Mouse (Mus musculus): ENCODE measurements around the gene Palmd. TPM values are rescaled to one million over a fixed set of nuclear protein-coding genes. Genes with fewer than 3 reads are reported as not detected.
A peak's percentile ranks its signal among the peaks of the same experiment; 100 is the strongest.

Palmd gene
- total RNA-seq, 2 experiments from 2014 or later = 47.0 to 64.1 TPM

GRCm38 (mm10) chr3:116961354-116962142 is 7.2 kb downstream of the Palmd start:
- intact Hi-C loops (cut with DNase I) = loop anchor here (2.0 to 10.0 kb wide), 2 partner anchors 13 to 157 kb away; partner anchors contain the start of gene Agl

GRCm38 (mm10) chr3:116960414-116960813 is 8.4 kb downstream of the Palmd start:
- no peak for DNase-seq
- intact Hi-C loops (cut with DNase I) = loop anchor here (10.0 kb wide), 1 partner anchor 156 kb away; the partner anchor contains the start of gene Agl

More at GRCm38 (mm10) chr3:116961354-116962142, 7.2 kb downstream of the Palmd start:
- DNase-seq = no peak

GRCm38 (mm10) chr3:116955061-116955460 is 13.7 kb downstream of the Palmd start:
- DNase-seq = no peak
- intact Hi-C loops (cut with DNase I) = no loop called here

GRCm38 (mm10) chr3:116953366-116953765 is 15.4 kb downstream of the Palmd start:
- intact Hi-C loops (cut with DNase I) = no loop called here

GRCm38 (mm10) chr3:116952242-116952899 is 16.4 kb downstream of the Palmd start:
- intact Hi-C loops (cut with DNase I) = no loop called here
- DNase-seq = no peak

More at GRCm38 (mm10) chr3:116953366-116953765, 15.4 kb downstream of the Palmd start:
- no peak for DNase-seq

GRCm38 (mm10) chr3:116951489-116951888 is 17.3 kb downstream of the Palmd start:
- DNase-seq = no peak
- intact Hi-C loops (cut with DNase I) = no loop called here

- intact Hi-C loops (cut with DNase I) = no loop called here
- DNase-seq = no peak
These were observed 18.1 kb downstream of the Palmd start for GRCm38 (mm10) chr3:116950665-116951115.

- no peak for DNase-seq
- intact Hi-C loops (cut with DNase I) = no loop called here
These were observed 22.3 kb downstream of the Palmd start for GRCm38 (mm10) chr3:116946476-116946875.

GRCm38 (mm10) chr3:116943422-116943821 is 25.4 kb downstream of the Palmd start:
- intact Hi-C loops (cut with DNase I) = no loop called here
- no peak for DNase-seq

- intact Hi-C loops (cut with DNase I) = no loop called here
- DNase-seq = no peak
These were observed 26.0 kb downstream of the Palmd start for GRCm38 (mm10) chr3:116942751-116943150.

GRCm38 (mm10) chr3:116941559-116942117 is 27.1 kb downstream of the Palmd start:
- intact Hi-C loops (cut with DNase I) = no loop called here
- no peak for DNase-seq

GRCm38 (mm10) chr3:116940804-116941558 is 27.8 kb downstream of the Palmd start:
- DNase-seq = no peak
- intact Hi-C loops (cut with DNase I) = no loop called here

- DNase-seq = no peak
- intact Hi-C loops (cut with DNase I) = no loop called here
These were observed 31.7 kb downstream of the Palmd start for GRCm38 (mm10) chr3:116936934-116937691.

- intact Hi-C loops (cut with DNase I) = no loop called here
- DNase-seq = no peak
These were observed 35.6 kb downstream of the Palmd start for GRCm38 (mm10) chr3:116933158-116933557.

- intact Hi-C loops (cut with DNase I) = loop anchor here (2.0 kb wide), 1 partner anchor 40 kb away; the partner anchor contains the start of genes 4930455H04Rik and Palmd
- no peak for DNase-seq
These were observed 39.8 kb downstream of the Palmd start for GRCm38 (mm10) chr3:116928994-116929393.

GRCm38 (mm10) chr3:116923042-116923441 is 45.7 kb downstream of the Palmd start:
- intact Hi-C loops (cut with DNase I) = loop anchor here (5.0 kb wide), 1 partner anchor 99 kb away; no protein-coding TSS in a partner anchor
- DNase-seq = no peak

GRCm38 (mm10) chr3:116921535-116921934 is 47.3 kb downstream of the Palmd start:
- intact Hi-C loops (cut with DNase I) = loop anchor here (1.0 to 5.0 kb wide), 2 partner anchors 46 to 101 kb away; no protein-coding TSS in a partner anchor
- no peak for DNase-seq

GRCm38 (mm10) chr3:116917016-116917415 is 51.8 kb downstream of the Palmd start:
- intact Hi-C loops (cut with DNase I) = no loop called here
- no peak for DNase-seq

- intact Hi-C loops (cut with DNase I) = no loop called here
- peak in 1 of 2 experiments; percentile 10 for DNase-seq
These were observed 53.9 kb downstream of the Palmd start for GRCm38 (mm10) chr3:116914931-116915330.

GRCm38 (mm10) chr3:116914374-116914773 is 54.4 kb downstream of the Palmd start:
- DNase-seq = no peak
- intact Hi-C loops (cut with DNase I) = no loop called here

Data from heart, postnatal 36 days (tissue).